Mouse (Mus musculus) urinary bladder, postnatal 25 days (tissue): ENCODE measurements around the gene Jak3.
"Not testable (repeated sequence)": the region's sequence is repeated elsewhere in the genome, so short reads cannot be mapped to it uniquely, and the experiment has no call there.

Experiments
- DNase-seq: peaks from one replicate; pipeline ENCODE4 v3.0.0; 2022; ENCODE audit warnings: low spot score

The Jak3 gene

DNA sequence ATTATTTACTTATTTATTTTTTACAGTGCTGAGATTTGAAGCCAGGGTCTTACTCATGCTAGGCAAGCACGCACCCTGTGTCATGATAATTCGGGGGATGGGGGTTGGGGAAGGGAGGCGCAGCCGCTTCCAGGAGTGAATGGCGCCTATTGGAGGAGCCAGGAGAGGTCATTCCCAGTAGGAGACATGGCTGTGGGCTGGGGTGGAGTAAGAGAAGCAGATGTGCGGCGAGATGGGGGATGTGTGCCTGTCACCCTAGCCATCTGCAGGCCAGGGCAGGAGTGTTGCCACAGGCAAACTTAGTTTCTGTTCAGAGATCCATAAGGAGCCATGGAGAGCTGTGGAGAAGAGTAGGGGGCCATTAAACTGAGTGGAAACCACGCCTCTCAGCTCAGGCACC, 11.5 kb downstream of the Jak3 start:
- no peak for DNase-seq

DNA sequence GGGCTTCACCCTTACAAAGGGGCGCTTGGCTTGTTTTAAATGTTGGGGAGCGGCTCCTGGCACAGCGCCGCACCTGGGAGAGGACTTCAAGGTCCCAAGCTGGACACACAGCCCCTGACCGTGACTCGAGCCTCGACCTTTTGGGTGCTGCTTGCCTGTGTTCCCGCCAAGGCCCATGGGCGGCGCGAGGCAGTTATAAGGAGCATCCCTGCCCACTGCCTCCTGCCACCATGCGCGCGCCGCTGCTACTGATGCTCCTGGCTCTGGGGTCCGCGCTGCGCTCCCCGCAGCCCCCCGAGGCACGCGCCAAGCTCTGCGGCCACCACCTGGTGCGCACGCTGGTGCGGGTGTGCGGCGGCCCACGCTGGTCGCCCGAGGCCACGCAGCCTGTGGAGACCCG, 12.9 kb downstream of the Jak3 start, which contains the start of gene Insl3:
Gene Insl3, plus strand, starts transcription at position 187 of the 400 bp plus-strand sequence.
- DNase-seq = no peak

DNA sequence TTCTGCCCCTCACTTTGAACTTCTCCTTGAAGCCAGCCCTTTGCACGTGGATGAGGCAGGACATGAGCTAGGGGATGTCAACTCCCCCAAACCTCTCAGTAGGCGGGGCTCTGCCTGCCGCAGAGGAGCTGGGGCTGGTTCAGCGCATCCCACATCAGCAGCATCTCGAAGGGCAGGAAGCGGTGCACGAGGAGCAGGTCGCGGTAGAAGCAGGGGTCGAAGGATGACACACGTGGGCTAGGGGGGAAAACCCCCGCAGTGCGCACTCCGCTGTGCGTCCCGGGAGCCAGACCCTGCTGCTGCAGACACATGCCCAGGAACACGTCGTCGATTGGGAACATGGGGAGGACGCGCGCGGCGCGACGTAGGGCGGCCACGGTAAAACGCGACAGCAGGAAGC, 16.4 kb downstream of the Jak3 start:
- DNase-seq = no peak

DNA sequence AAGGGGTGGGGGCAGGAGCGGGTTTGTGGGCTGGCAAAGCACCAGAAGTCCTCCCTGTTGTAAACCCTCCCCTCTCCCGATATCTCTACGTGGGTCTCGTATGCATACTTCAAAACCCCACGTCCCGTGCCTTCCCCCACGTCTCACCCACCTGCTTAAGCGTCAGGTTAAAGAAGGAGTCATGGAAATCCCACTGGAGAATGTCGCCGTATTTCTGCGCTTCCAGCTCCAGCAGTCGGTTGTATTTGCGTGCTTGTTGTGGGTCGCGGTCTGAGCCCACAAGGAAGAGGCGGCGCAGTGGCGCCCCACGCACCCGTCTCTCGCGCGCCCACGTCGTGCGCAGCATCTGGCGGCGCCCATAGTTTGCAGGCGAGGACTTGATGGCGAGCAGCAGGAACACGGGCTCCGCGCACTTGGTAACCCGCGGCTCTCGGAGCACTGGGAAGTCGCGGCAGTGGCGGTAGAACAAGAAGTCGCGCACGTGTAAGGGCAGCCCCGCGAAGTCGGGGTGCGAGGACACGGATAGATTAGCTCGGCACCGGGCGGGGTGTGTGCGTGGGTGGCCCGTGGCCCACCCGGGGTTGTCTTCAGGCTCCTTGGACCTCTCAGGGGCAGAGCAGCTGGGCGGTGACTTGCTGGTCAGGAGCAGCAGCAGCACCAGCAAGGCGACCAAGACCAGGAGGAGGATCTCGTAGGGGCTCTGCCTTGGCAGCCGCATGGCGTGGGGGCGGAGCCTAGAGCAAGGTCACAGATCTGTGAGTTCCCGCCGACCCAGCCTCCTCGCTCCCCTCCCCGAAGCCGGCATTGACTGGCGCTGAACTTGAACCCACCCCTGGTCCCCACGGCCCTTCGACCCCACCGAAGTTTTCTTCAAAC, 17.3 kb downstream of the Jak3 start:
- DNase-seq = no peak

DNA sequence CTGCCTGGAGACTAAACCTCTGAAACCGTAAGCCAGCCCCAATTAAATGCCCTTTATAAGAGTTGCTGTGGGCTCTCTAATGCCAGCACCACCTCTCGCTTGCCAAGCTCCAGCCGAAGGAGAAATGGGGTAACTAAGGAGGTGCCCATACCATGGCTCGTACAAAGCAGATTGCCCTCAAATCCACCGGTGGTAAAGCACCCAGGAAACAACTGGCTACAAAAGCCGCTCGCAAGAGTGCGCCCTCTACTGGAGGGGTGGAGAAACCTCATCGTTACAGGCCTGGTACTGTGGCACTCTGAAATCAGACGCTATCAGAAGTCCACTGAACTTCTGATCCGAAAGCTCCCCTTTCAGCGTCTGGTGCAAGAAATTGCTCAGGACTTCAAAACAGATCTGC, 19.4 kb downstream of the Jak3 start:
- not testable (repeated sequence) for DNase-seq

DNA sequence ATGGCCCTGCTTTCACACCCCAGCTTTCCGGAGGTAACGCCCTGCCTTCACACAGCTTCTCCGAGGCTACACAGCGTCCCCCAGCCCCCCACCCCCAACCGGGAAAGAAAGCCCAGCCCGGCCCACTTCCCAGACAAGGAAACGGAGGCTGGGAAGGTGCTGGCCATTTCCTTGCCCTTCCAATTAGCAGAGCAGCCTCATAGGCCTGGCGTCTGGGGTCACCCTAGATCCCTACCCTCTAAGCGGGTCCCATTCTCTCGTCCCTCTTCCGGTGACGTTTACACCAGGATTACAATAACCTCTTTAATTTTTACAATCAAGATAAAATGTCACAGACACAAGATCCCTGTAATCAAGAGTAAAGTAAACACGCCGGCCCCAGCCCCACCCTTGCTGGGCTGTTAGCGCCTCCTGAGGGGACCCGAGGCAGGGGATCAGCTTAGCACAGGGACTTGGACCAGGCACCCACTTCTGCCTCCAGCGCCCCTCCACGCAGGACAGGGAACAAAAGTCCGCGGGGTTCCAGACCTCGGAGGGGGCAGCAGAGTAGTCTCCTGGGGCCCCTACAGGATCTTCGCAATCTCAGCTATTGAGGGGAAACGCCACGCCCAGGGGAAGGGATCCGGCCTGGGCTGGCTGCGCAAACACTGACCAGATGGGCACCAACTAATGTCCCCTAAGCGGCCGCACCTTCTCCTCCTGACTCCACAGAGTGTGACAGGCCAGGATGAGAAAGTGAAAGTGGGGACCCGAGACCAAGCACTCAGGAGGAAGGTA, 24.6 kb downstream of the Jak3 start:
- no peak for DNase-seq

DNA sequence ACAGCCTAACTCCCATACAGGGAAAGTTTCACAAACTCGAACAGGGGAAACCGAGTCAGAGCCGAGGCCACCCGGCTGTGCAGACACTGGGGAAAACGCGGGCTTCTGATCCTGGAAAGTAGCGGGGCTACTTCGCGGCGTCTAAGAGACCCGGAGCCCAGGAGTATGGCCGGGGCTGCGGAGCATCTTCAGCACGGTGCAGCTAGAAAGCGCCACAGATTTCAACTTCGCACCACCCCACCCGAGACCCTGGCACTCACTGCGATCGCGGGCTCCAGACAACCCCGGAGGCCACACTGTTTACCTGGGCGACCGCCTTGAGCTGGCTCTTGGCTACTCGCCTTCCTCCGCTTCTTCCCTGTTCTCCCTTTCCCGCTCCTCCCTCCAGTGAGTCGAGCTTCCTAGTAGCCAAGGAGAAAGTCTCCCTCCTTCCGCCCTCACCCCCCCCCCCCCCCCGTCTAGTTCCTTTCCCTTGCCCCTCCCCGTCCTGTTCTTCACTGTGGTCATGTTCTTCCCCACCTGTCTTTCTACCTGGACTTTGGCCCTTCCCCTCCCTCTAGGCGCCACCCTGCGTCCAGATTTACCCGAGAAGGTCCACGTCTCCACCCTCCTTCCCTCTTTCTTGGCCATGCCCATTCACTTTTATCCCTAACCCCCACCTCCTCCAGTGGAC, 25.5 kb downstream of the Jak3 start, which contains the start of gene B3gnt3:
Gene B3gnt3, minus strand, starts transcription at position 376 of the 673 bp plus-strand sequence.
- DNase-seq = no peak

DNA sequence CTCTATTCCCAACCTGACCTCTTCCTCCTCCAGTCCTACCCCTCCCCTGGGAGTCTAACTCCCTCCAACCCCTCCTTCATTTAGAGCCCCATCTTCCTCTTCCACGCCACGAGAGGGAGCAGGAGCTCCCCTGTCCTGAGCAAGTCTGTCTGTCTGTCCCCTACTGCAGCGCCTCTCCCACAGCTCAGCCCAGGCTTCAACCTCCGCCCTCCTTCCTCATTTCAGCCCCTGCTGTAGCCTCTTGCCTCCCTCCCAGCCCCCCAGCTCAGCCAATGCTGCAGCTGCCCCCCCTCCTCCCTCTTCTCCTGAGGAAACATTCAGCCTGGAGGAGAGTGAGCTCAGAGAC, 26.0 kb downstream of the Jak3 start:
- DNase-seq = no peak

DNA sequence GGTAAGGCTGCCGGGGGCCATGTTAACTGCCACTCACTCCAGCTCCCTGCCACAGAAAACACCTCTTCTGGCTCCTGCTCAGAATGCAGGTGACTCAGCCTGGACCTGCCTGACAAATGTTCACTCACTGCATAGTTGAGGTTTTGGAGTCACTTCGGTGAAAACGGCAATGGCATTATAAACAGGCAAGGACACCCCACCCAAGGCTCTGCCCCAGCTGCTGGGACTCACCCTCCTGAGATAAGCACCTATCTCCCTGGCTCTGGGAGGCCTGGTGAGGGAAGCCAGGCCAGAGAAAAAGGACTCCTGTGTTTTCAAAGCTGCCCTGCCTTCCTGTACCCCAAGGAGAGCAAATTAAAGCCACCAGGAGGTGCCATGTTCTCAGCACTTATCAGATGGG, 26.8 kb downstream of the Jak3 start:
- DNase-seq = no peak

DNA sequence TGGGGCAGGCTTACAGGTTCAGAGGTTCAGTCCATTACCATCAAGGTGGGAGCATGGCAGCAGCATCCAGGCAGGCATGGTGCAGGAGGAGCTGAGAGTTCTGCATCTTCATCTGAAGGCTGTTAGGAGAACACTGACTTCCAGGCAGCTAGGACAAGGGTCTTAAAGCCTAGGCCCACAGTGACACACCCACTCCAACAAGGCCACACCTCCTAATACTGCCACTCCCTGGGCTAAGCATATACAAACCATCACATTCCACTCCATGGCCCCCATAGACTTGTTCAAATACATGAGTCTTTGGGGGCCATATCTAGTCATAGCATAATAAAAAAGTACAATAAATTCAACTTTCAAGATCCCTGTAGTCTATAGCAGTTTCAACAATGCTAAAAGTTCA, 27.3 kb downstream of the Jak3 start:
- DNase-seq = not testable (repeated sequence)

DNA sequence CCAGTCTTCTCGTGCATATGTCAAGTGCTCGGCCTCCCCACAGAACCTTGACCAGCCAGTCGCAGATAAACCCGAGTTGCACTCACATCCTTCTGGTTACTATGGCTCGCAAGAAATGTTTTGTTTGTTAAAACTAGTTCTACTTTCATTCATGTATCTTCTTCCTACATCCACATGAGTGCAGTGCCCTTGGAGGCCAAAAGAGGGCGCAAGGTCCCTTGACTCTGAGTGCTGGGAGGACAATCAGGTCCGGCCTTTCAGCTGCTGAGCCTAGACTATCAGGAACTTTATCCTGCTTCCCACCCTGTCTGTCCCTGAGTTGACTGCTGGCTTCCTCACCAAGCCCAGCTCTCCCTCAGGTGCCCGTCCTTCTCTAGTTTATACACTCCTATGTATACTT, 31.8 kb downstream of the Jak3 start:
- DNase-seq = no peak

DNA sequence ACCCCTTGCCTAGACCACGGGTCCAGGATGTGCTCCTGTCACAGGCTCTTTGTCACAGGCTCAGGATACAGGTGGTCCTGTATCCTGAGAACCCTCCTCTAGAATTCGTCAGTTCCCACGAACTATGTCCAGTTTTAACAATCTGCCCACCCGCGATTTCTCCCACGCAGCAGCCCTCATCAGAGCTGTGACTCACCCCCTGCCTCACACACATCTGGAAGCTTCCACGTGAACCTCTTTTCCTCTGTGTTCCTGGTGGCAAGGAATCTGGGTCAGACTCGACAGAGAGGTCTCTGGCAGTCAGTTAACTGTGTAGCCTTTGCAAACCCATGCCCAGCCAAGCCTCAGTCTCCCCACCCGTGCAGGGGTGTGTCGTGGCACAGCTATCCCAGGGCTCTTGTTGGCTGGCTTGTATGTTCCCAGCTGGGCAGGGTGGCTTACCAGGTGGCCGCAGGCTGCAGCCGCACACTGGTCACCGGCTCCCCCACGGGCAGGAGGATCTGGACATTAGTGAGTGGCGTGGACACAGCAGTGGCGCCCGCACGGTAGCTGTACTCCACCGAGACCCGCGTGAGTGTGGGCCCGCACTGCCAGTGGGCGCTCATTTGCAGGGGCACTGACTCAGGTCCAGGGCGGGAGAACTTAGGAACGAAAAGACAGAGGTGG, 33.2 kb downstream of the Jak3 start:
- no peak for DNase-seq

DNA sequence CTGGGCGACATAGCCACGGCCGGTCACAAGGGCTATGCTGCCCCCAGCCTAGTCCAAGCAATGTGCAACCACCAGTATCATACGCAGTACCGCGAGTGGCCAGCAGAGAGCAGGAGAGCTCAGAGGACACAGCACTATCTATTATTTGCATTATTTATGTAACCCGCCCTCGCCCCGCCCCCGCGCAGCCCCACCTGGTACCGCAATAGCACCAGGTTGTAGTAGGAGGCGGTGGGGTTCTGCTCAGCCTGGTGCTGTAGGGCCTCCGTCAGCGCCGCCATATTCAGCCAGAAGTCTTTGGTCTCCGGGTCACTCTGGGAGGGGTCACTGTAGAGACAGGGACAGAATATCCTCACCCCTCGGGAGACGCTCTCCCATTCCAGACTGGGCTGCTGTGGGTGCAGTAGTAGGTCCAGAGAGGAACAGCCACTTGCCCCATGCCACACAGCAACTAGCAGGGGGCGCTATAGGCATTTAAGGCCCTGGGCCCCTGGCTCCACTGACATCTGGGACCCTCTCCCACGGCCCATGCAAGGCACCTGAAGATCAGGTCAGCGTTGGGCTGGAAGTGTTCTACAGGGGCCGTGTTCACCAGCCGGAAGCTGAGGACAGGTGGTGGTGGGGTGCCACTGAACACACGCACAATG, 33.8 kb downstream of the Jak3 start:
- peak; percentile 80 for DNase-seq

DNA sequence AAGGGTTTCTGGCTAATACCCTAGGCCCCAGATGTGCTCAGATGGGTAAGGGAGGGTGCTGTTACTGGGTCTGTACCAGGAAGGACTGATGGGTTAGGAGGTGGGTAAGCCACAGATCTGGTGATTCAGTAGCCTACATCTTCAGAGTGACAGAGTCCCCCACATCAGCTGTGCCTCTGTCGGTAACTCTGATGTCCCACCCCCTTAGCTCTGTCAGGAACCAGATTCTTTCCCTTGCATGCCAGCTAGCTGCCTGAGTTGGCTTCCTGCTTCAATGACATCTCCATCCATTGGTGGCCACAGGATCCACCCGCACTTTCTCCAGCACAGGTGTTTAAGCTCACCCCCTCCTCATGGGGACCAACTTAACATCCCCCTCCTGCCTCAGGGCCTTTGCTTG, 35.5 kb downstream of the Jak3 start:
- DNase-seq = no peak

DNA sequence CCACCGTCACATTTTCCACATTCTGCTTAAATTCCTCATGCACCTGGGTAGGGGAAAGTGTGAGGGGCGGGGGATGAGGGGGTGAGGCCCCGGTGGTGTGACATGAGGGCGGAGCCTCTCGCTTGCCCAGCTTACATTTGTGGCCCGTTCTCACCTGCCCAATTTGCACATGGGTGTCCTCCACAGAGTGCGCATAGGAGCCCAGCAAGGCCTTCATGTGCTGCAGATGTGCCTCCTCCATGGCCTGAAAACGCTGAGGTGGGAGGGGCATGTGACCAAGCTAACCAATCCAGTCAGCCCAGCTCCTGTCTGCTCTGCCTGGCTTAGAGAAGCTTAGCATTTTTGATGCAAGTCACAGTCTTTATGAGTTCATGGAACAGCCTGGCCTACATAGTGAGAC, 39.4 kb downstream of the Jak3 start:
- DNase-seq = no peak

DNA sequence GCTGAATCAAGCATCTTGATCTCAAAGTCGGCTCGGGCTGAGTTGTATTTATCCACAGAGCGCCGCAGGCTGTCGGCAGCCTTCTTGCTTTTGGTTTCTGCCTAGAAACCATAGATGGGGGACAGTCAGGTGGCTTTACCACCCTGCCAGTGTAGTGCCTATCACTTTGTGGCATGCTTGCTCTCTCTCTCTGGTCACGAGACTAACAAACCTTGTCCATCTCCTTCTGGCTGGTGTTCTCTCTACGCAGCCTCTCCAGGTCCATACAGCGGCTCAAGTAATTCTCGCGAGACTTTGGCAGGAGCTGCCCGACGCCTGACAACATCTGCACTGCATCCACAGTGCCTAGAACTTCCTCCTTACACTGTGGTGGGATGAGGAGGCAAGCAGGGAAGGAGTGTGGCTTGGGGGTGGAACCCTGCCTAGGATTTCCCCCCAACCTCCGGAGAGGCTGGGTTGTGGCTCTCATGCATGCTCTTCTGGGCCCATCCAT, 40.5 kb downstream of the Jak3 start:
- DNase-seq = no peak

DNA sequence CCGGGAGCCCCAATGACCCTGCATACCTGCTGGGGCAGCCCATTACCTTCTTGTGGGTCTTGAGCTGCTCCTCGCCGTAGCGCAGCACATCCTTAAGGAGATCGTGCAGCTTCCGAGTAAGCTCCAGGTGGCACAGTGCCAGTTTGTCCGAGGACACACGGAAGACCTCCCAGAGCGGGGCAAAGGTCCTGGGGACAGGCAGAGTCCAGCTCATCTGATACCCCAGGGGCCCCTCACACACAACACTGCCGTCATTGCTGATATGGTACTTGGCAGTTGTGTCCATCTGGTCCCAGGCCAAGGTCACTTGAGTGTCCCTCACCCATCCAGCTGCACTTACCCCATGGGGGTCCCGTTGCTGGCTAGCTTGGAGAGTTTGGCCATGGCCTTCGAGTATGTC, 41.0 kb downstream of the Jak3 start:
- no peak for DNase-seq

DNA sequence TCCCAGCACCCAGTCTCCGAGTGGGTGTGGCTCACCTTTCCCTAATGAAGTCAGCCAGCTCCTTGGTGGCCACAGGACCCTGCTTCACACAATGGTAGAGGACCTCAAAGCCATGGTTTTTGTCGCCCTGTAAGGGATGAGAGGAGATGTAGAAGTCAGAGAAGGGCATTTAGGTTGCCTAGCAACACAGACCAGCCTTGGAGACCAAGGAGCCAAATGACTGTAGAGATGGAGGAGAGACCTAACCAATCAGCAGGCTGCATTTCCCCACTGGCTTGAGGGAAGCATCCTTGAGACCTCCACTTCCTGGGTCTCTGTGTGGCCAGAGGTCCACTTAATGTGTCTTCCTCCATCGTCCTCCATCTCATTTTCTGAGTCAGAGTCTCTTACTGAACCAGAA, 42.2 kb downstream of the Jak3 start:
- DNase-seq = no peak

DNA sequence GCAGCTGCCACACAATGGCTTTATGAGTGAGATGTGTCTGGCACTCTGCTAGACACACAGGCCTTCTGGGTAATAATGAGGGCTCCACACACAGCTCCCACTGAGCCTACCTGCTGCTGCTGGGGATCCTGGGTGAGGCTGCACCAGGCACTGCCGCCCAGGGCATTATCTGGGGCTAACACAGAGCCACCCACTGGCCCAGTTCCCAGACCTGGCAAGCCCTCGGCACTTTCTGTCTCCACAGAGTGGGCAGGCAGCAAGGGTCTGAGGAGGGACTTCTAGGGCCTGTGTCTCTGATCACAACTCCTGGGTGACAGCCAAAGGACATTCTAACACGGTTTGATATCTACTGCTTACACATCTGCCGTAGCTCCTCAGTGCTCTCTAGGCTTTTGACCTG, 43.1 kb downstream of the Jak3 start:
- no peak for DNase-seq

DNA sequence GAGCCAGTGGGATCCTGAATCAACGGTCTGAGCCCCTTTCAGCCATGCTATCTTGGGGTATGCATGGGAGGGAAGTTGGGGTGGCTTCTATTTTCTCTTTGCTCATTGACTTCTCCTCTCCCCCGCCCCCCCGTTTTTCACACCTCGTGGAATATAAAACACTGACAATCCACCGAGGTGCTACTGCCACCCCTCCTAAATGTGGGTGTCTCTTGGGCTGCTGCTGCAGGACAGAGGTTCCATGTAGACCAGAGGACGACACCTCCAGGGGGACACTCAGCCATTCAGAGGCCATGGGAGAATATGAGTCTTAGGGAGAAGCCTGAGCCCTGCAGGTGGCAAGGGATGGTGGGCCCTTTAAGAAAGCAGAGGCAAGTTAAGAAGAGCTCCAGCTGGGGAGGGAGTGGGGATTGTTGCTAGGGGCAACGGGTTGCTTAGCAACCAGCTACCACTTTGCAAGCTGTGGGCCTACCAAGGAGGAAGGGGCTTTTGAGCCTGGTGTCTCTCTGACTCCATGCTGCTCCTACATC, 43.9 kb downstream of the Jak3 start:
- DNase-seq = no peak

DNA sequence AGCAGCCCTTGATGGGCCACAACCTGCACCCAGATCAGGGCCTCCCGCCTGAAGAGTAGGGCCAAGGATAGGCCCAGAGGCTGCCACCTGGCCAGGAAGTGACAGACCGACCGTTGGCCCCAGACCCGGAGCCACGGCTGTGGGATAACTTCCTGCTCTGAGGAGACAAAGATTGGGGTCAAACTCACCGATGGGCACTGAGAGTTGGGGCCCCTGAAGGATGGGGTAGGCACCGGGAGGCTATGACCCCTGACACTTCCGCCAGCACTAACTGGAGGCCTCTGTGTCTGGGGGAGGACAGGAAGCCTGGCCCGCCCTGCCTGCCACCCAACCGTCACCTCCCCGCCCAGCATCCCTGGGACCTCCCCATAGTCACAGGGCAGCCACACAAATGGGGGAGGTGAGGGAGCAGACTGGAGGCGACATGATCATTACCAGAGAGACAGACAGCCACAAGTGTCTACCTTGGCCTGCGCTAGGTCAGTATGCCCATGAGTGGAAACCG, 47.0 kb downstream of the Jak3 start:
- no peak for DNase-seq
